Mouse (Mus musculus): Measurements from ENCODE around the gene Acss2.

DNA sequence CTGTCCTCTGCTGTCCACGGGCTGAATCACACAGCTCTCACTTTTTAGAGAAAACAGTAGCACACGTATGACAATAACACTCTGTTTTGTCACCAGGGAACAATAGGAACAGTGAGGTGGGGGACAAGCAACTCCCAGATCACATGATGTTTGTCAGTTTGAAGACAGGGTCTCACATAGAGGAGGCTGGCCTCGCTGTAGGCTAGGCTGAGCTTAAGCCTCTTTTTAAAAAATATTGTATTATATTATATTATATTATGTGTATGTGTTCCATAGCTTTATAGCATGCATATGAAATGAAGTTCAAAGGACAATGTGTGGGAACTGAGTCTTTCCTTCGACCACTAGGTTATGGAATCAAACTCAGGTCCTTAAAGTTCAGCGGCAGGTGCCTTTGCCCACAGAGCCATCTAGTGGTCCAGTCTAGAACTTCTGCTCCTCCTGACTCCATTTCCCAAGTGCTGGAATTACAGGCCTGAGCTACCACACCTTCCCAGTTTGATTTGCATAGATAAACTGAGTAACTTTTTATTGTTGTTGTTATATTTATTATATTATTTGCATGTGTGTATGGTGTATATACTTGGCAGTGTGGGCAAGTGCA, 66.3 kb downstream of the Acss2 start:
- TF ChIP-seq CTCF (IDR thresholded peaks at IDR 0.05; ENCODE audit: control insufficient read depth, insufficient read depth, insufficient replicate concordance, low read depth, low read length), result peak; percentile 57; the same call in 1 of the 2 replicates
- no peak for TF ChIP-seq POLR2A (IDR thresholded peaks at IDR 0.05; ENCODE audit: control insufficient read depth, low read depth, low read length)
